Mouse (Mus musculus) c-Kit-positive CD71-positive TER-119-positive erythroid progenitor cells, embryonic 14.5 days (primary cell): ENCODE measurements around the gene Gtf3c1.

Experiments used
- DNase-seq: peaks from one replicate; pipeline ENCODE4 v3.0.0-alpha.2; 2013; ENCODE audit warnings: low spot score

The Gtf3c1 gene

GRCm38 (mm10) chr7:125618016-125618415 is 89.6 kb downstream of the Gtf3c1 start:
- no peak for DNase-seq

GRCm38 (mm10) chr7:125615453-125615852 is 92.1 kb downstream of the Gtf3c1 start:
- no peak for DNase-seq

- DNase-seq, result no peak
Measured at GRCm38 (mm10) chr7:125613579-125613978, 94.0 kb downstream of the Gtf3c1 start.

GRCm38 (mm10) chr7:125608183-125608688 is 99.3 kb downstream of the Gtf3c1 start:
- no peak for DNase-seq

- DNase-seq, result no peak
Measured at GRCm38 (mm10) chr7:125607384-125608182, 100.0 kb downstream of the Gtf3c1 start.

- no peak for DNase-seq
Measured at GRCm38 (mm10) chr7:125606265-125607164, 101.1 kb downstream of the Gtf3c1 start.

- no peak for DNase-seq
Measured at GRCm38 (mm10) chr7:125605725-125606139, 101.8 kb downstream of the Gtf3c1 start.

GRCm38 (mm10) chr7:125604362-125605319 is 102.9 kb downstream of the Gtf3c1 start:
- DNase-seq, result no peak

GRCm38 (mm10) chr7:125603185-125603631 is 104.4 kb downstream of the Gtf3c1 start, which contains the start of gene Il21r:
Gene Il21r (plus strand): TSS chr7:125603429.
- DNase-seq, result no peak

- no peak for DNase-seq
Measured at GRCm38 (mm10) chr7:125601821-125602448, 105.6 kb downstream of the Gtf3c1 start.

- no peak for DNase-seq
Measured at GRCm38 (mm10) chr7:125601280-125601670, 106.3 kb downstream of the Gtf3c1 start.

GRCm38 (mm10) chr7:125600612-125601279 is 106.8 kb downstream of the Gtf3c1 start:
- DNase-seq, result no peak

GRCm38 (mm10) chr7:125600136-125600535 is 107.4 kb downstream of the Gtf3c1 start:
- no peak for DNase-seq

- DNase-seq, result no peak
Measured at GRCm38 (mm10) chr7:125599373-125599973, 108.1 kb downstream of the Gtf3c1 start.

- DNase-seq, result no peak
Measured at GRCm38 (mm10) chr7:125597516-125598347, 109.8 kb downstream of the Gtf3c1 start.

GRCm38 (mm10) chr7:125597083-125597482 is 110.5 kb downstream of the Gtf3c1 start:
- no peak for DNase-seq

GRCm38 (mm10) chr7:125596406-125596805 is 111.2 kb downstream of the Gtf3c1 start:
- no peak for DNase-seq

- DNase-seq, result no peak
Measured at GRCm38 (mm10) chr7:125593831-125594230, 113.7 kb downstream of the Gtf3c1 start.
